Mouse (Mus musculus): ENCODE results near the gene Cox6b2. TPM values are rescaled to one million over a fixed set of nuclear protein-coding genes. Genes with fewer than 3 reads are reported as not detected.

The Cox6b2 gene
- total RNA-seq, 4 experiments from 2014 or later: not detected

GRCm38 (mm10) chr7:4764946-4765710 lies 12.2 kb upstream of the Cox6b2 start:
- DNase-seq (ENCODE audit: low spot score in 2 of 2): no peak

DNA sequence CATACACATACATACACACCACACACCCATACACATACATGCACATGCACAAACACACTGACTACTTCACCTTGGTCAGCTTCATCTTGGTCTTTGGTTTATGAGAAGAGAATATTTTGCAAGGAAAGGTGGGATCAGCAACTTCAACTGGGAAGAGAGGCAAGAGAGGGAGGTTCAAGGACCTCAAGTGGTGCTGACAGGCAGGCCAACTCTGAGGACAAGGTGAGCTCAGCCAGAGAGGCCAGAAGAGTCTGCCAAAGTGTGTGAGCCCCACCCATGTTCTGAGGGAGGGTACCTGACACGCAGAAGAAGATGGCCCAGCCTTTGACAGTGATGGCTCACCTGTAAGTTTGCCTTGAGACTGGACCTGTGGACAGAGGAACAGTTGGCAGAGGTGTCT lies 6.8 kb upstream of the Cox6b2 start:
- DNase-seq (ENCODE audit: low spot score in 2 of 2): no peak

DNA sequence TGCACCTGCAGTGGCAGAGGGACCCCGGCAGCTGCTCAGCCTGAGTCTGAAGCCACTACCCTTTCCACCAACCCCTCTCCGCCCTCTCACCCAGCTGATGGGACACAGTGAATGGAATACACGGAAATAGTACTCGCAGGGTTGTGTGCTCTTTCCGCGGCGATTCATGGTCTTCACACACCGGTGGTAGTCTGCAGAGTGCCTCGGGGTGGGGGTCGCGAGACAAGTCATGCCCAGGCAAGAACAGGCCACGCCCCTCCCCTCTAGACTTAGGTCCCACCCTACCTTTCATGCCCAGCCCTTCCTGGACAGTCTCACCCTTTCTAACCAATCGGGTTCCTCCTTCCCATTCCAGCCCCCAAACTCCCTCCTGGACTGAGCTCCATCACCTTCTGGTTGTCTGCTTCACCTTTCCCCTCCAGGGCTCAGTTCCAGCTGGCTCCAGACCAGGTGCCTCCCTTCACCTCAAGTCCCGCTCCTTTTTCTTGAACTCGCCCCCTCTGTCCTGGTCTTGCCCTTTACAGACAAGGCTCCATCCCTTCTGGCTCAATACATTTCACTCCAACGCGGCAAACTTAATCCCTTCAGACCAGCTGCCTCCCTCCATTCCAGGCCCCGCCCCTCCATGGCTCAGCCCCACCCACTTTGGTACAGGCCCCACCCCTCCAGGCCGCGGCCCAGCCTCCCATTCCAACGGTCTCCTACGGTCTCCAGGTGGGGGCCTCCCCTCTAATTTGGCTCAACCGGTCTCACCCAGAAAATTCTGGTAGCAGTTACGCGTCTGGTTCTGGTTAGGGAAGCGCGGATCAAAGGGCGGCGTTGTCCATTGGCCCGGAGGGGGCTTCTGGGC lies 698 bp downstream of the Cox6b2 start:
- no peak for DNase-seq (ENCODE audit: low spot score in 2 of 2)

DNA sequence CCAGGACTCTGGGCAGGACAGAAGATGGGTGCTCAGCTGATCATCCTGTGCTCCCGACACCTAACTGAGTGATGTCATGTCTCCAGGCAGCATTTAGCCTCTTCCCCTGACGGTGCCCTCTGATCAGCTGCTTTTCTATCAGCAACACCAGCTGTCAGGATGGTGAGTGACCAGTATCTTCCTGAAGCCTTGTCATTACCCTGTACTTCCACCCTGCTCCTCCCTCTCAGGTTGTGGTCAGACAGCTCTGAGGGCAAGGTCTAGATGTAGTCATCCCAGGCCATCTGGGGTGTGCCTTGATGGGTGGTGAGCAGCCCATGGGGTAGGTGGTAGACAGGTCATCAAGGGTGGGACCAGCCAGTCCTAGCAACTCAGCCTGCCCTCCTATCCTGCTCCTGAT lies 3.7 kb downstream of the Cox6b2 start:
- no peak for DNase-seq (ENCODE audit: low spot score in 2 of 2)

GRCm38 (mm10) chr7:4748321-4748720 lies 4.6 kb downstream of the Cox6b2 start:
- DNase-seq (ENCODE audit: low spot score in 2 of 2): no peak

GRCm38 (mm10) chr7:4747156-4747899 lies 5.6 kb downstream of the Cox6b2 start:
- DNase-seq (ENCODE audit: low spot score in 2 of 2): no peak

- DNase-seq (ENCODE audit: low spot score in 2 of 2): no peak
These were observed 6.4 kb downstream of the Cox6b2 start for GRCm38 (mm10) chr7:4746326-4746980.

- no peak for DNase-seq (ENCODE audit: low spot score in 2 of 2)
These were observed 8.0 kb downstream of the Cox6b2 start for GRCm38 (mm10) chr7:4744886-4745285.

GRCm38 (mm10) chr7:4743354-4743753 lies 9.5 kb downstream of the Cox6b2 start:
- DNase-seq (ENCODE audit: low spot score in 2 of 2): no peak

GRCm38 (mm10) chr7:4742482-4742819 lies 10.4 kb downstream of the Cox6b2 start:
- DNase-seq (ENCODE audit: low spot score in 2 of 2): no peak

DNA sequence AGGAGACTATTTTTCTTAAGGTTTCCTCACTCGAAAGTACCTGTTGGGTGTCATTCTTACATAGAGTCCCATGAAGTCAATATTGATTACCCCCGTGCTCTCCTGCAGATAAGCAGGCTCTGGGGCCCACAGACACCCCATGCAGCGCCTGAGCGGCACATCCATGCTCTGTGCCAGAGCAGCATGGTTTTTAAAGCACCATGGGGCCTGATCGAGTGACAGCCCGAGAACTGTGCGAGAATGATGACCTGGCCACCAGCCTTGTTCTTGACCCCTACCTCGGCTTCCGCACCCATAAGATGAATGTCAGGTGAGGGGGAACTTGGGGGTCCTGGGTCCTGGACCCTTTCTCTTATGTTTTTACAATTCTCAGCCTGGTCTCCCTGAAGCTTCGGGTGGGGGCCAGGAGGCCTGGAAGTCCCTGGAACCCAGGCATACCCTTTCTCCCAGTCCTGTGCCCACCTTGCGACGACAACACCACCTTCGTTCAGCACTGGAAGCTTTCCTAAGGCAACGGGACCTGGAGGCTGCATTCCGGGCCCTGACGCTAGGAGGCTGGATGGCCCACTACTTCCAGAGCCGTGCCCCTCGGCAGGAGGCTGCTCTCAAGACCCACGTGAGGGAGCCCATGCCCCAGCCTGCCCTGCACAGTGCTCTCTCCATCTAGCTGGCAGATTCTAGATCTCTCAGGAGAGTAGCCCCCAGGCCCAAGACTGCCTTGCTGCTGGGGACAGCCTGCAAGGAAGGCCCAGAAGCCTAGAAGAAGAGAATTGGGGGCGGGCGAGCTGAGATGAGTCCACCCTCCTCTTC lies 11.0 kb downstream of the Cox6b2 start:
- no peak for DNase-seq (ENCODE audit: low spot score in 2 of 2)

- DNase-seq (ENCODE audit: low spot score in 2 of 2): peak; percentile 23 to 41
These were observed 11.7 kb downstream of the Cox6b2 start for GRCm38 (mm10) chr7:4741151-4741550.

- DNase-seq (ENCODE audit: low spot score in 2 of 2): no peak
These were observed 12.6 kb downstream of the Cox6b2 start for GRCm38 (mm10) chr7:4740309-4740727.

GRCm38 (mm10) chr7:4739544-4740275 lies 13.2 kb downstream of the Cox6b2 start, which contains the start of gene Kmt5c:
TSS of gene Kmt5c (plus strand) at chr7:4740115.
- DNase-seq (ENCODE audit: low spot score in 2 of 2): peak; percentile 98

DNA sequence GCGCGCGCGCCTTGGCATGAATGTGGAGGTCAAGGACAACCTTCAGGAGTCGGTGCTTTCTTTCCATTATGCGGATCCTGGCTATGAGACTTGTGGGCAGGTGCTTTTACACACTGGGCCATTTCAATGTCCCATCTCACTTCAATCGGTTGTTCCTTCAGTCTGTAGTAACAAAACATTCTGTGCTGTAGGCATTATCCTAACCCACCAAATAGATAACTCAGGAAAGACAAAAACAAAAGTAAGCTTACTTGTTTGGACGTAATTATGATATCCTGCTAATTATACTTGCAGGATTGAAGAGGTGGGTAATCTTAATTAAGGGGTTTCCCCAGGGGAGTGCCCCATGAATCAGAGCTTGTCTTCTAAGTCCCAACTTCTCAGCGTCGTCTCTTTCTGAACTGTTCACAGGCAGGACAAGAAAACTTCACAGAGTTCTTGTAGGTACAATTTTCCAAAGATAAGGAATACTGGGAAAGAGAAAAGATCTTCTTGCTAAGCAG lies 13.8 kb downstream of the Cox6b2 start:
- DNase-seq (ENCODE audit: low spot score in 2 of 2): no peak

DNA sequence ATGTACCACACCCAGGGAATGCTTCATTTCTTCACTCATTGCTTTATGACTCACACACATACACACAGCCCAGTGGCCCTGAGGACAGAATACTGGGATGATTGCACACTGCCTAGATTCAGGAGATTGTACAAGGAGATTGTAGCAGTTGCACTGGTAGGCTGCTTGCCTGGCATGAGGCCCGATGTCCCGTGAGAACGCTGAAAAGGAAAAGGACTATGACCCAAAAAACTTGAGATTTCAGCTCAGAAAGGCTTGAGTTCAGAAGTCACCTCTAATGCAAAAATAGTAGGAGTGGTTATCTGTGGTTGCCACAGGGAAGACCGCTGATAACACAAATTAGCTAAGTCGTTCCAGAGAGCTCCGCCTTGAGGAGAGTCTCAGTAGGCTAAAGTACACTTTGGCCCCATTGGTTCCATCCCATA lies 19.9 kb downstream of the Cox6b2 start:
- no peak for DNase-seq (ENCODE audit: low spot score in 2 of 2)

DNA sequence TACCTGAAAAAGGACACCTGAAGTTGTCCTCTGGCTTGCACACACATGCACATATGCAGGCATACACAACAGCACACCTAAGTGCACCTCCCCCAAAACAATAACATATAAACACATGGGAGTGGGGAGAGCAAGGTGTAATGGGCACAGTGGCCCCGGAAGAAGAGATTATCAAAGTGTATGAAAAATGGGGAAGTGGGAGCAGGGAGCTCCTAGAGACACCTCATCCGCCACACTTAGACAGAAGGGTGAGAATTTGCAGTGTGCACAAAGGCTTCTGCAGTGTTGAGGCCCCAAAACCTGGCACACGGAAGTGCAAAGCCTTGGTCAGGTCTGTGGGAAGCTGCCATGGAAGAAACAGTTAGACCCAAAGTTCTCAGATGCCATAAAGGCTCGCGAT lies 21.8 kb downstream of the Cox6b2 start:
- DNase-seq (ENCODE audit: low spot score in 2 of 2): no peak

DNA sequence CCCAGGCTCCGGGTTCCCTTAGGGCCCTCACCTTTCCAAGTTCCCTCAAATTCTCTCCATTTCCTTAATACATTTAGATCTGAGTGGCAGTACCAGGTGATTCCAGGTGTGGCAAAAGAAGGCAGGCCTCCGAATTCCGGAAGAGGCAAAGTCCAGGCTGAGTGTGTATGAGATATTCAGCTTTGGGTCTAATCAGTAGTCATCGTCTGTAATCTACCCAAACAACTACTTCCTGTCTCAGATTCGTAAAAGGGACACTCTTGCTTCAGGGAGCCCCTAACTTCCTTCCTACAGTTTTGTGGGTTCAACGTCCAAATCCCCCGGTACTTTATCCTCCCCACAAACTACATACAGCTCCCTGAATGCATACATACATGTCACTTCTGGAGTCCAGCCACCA lies 27.7 kb downstream of the Cox6b2 start, which contains the start of gene Tmem150b:
Gene Tmem150b (minus strand): TSS at position 81 of the 400 bp plus-strand sequence.
- no peak for DNase-seq (ENCODE audit: low spot score in 2 of 2)

DNA sequence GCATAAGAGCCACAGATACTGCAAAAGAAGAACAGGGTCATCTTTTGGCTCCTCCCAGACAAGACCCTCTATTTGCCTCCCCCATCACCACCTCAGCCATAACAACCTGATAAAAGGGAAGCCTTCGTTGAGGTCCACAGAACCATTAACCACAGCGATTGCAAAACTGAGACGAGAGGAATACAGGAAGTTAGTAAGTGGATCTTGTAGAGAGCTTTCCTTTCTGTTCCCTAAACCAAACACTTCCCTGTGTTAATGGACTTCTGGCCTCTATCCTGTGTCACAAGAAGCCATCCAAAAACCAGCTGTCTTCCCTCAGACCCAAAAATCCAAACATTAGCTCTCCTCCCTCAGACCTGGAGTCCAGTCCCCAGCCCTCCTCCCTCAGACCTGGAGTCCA lies 28.5 kb downstream of the Cox6b2 start:
- DNase-seq (ENCODE audit: low spot score in 2 of 2): no peak

DNA sequence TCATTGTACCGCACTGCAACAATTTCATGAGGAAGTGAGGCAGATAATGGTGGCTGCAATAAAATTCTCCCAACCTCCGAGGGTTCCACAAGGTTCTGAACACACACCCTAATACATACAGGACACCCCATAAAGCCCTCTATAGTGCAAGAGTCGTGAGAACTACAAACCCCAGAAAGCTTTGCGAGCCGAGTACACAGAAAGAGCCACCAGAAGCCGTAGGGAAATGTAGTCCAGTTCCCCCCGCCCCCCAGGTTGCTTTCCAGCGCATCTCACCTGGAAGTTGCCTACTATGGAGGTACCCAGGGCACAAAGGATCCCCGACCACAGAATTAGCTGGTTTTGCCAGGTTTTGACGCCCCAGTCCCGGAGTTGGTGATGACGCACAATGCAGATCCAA lies 29.4 kb downstream of the Cox6b2 start:
- DNase-seq (ENCODE audit: low spot score in 2 of 2): no peak
